Mouse (Mus musculus) B cell, adult 62 days (primary cell): ENCODE results near the gene Usp17la. TPM values are rescaled to one million over a fixed set of nuclear protein-coding genes. Genes with fewer than 3 reads are reported as not detected.

Experiments used
- total RNA-seq: library from RNA; stranded (reverse); gene quantifications from 4 replicates; pipeline ENCODE4 v1.2.4, GENCODE M21; 2023

The Usp17la gene
- total RNA-seq = not detected in 4 replicates

GRCm38 (mm10) chr7:104856709-104857108, at the start of gene Usp17la:
Gene Usp17la, plus strand, starts transcription at chr7:104857009.

GRCm38 (mm10) chr7:104842503-104842902, 14.3 kb upstream of the Usp17la start, which contains the start of gene Usp17lb:
Gene Usp17lb, minus strand, starts transcription at chr7:104842603.

GRCm38 (mm10) chr7:104877731-104878130, 20.9 kb downstream of the Usp17la start, which contains the start of gene Olfr665:
Gene Olfr665, plus strand, starts transcription at chr7:104878031.

GRCm38 (mm10) chr7:104895852-104896251, 39.0 kb downstream of the Usp17la start, which contains the start of gene Olfr666:
Gene Olfr666, minus strand, starts transcription at chr7:104895952.

Other genes with a start within 250 kb of the Usp17la start
- 0.14 TPM in 1 of 4 replicates, not detected in the others for gene Olfr656, start 243.1 kb upstream of the Usp17la start, total RNA-seq
- not detected in 4 replicates for gene Olfr657, start 232.2 kb upstream of the Usp17la start, total RNA-seq
- not detected in 4 replicates for gene Olfr658, start 209.7 kb upstream of the Usp17la start, total RNA-seq
- not detected in 4 replicates for gene Olfr659, start 190.3 kb upstream of the Usp17la start, total RNA-seq
- gene Olfr661, start 170.5 kb upstream of the Usp17la start, total RNA-seq = not detected in 4 replicates
- gene Usp17le, start 79.5 kb upstream of the Usp17la start, total RNA-seq = not detected in 4 replicates
- not detected in 4 replicates for gene Usp17lb, start 14.4 kb upstream of the Usp17la start, total RNA-seq
- not detected in 4 replicates for gene Olfr665, start 21.0 kb downstream of the Usp17la start, total RNA-seq
- not detected in 4 replicates for gene Olfr666, start 38.9 kb downstream of the Usp17la start, total RNA-seq
- gene Olfr667, start 64.5 kb downstream of the Usp17la start, total RNA-seq = not detected in 4 replicates
- gene Olfr668, start 71.0 kb downstream of the Usp17la start, total RNA-seq = not detected in 4 replicates
- not detected in 4 replicates for gene Olfr669, start 77.2 kb downstream of the Usp17la start, total RNA-seq
- not detected in 4 replicates for gene Olfr670, start 105.6 kb downstream of the Usp17la start, total RNA-seq
- gene Olfr671, start 122.1 kb downstream of the Usp17la start, total RNA-seq = not detected in 4 replicates
- not detected in 4 replicates for gene Olfr672, start 145.0 kb downstream of the Usp17la start, total RNA-seq
- not detected in 4 replicates for gene Olfr675, start 171.5 kb downstream of the Usp17la start, total RNA-seq
- gene Olfr676, start 175.7 kb downstream of the Usp17la start, total RNA-seq = not detected in 4 replicates
- gene Olfr677, start 194.4 kb downstream of the Usp17la start, total RNA-seq = not detected in 4 replicates
- gene Olfr678, start 207.5 kb downstream of the Usp17la start, total RNA-seq = not detected in 4 replicates
- not detected in 4 replicates for gene Olfr679, start 224.2 kb downstream of the Usp17la start, total RNA-seq
- gene Olfr680-ps1, start 235.8 kb downstream of the Usp17la start, total RNA-seq = not detected in 4 replicates